Mouse (Mus musculus) limb, embryonic 13.5 days (tissue): ENCODE measurements at regions not wholly inside any gene's neighbourhood (a gene's known extent, or its start where the extent isn't known, plus 50 kb on each side); places are given as distances from the start of the nearest gene placed in this dataset.

Source experiments
- ATAC-seq: fragments of 200-750 bp; cut with Nextera tagmentation; 2 replicates; pipeline ENCODE4 v1.8.0; 2017; ENCODE audit warnings: low read depth, moderate number of reproducible peaks, moderate TSS enrichment; ENCODE audit not compliant: low FRiP score
- H3K27ac ChIP-seq: fragments of 300-500 bp; sonication (generic); 2 replicates; pipeline ENCODE4 v1.5.1; 2015; ENCODE audit warnings: inconsistent platforms, mild to moderate bottlenecking, moderate library complexity
- H3K27me3 ChIP-seq: fragments of 300-500 bp; sonication (generic); 2 replicates; pipeline ENCODE4 v1.6.1; 2015; ENCODE audit warnings: mild to moderate bottlenecking, inconsistent platforms
- H3K36me3 ChIP-seq: fragments of 300-500 bp; sonication (generic); 2 replicates; pipeline ENCODE4 v1.6.1; 2015; ENCODE audit warnings: inconsistent platforms, mild to moderate bottlenecking, moderate library complexity
- H3K4me1 ChIP-seq: fragments of 300-500 bp; sonication (generic); 2 replicates; pipeline ENCODE4 v1.6.1; 2015; ENCODE audit warnings: inconsistent platforms
- H3K4me2 ChIP-seq: fragments of 300-500 bp; sonication (generic); replicated peaks from 2 replicates; pipeline ENCODE4 v1.6.1; 2015; ENCODE audit warnings: inconsistent platforms, mild to moderate bottlenecking, moderate library complexity
- H3K4me3 ChIP-seq: fragments of 300-500 bp; sonication (generic); 2 replicates; pipeline ENCODE4 v1.5.1; 2015; ENCODE audit warnings: moderate library complexity, mild to moderate bottlenecking, inconsistent platforms
- H3K9ac ChIP-seq: fragments of 300-500 bp; sonication (generic); 2 replicates; pipeline ENCODE4 v1.6.1; 2015; ENCODE audit warnings: mild to moderate bottlenecking, inconsistent platforms
- H3K9me3 ChIP-seq: fragments of 300-500 bp; sonication (generic); 2 replicates; pipeline ENCODE4 v1.6.1; 2016; ENCODE audit warnings: inconsistent platforms
- WGBS: fragments of 180-500 bp; shearing (Covaris S2); methylation state at CpG from one replicate; pipeline ENCODE4 v1.1.7; 2015; 5-methylcytosine and 5-hydroxymethylcytosine counted together

GRCm38 (mm10) chr16:51916337-51916736 lies 114.7 kb upstream of the Cblb start:
- Histone ChIP-seq H3K9me3 (no peaks in the 10 kb centered on the region), H3K4me2 (peak overlapping the region; percentile 36; the same call in 1 of the 2 replicates), H3K27me3 (no peaks in the 10 kb centered on the region), H3K36me3 (no peaks in the 10 kb centered on the region), H3K9ac (no peak overlapping the region), H3K4me1 (peaks cover 13% of the 10 kb centered on the region), H3K27ac (no peak overlapping the region), H3K4me3 (no peak overlapping the region)
- no peak for ATAC-seq
- 67% methylated on average over 5 of the region's 5 CpGs for WGBS

GRCm38 (mm10) chr16:51916820-51917219 lies 114.2 kb upstream of the Cblb start:
- Histone ChIP-seq H3K4me2 (no peak overlapping the region), H3K4me1 (peaks cover 13% of the 10 kb centered on the region), H3K4me3 (no peak overlapping the region), H3K36me3 (no peaks in the 10 kb centered on the region), H3K27ac (no peak overlapping the region), H3K27me3 (no peaks in the 10 kb centered on the region), H3K9me3 (no peaks in the 10 kb centered on the region), H3K9ac (no peak overlapping the region)
- 65% methylated on average over 3 of the region's 3 CpGs for WGBS
- ATAC-seq = no peak

DNA sequence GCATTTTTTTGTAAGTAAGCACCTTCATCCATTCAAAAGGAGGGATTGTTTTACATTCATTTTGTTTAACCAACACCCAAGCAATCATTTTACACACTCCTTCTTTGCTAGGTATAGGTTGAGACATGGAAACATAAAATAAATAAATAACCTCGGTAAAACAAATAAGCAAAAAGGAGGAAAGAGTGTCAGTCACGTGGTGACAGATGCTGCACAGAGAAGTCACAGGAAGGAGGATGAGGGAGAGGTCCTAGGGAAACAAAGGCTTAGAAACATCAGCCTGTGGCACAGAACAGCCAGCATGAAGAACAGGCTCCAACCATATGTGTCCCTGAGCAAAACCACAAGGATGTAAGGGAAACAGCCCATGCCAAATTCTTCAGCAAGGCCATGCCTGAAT lies 113.5 kb upstream of the Cblb start:
- Histone ChIP-seq H3K27me3 (no peaks in the 10 kb centered on the region), H3K27ac (no peak overlapping the region), H3K4me3 (no peak overlapping the region), H3K36me3 (no peaks in the 10 kb centered on the region), H3K4me1 (peaks cover 13% of the 10 kb centered on the region), H3K9ac (no peak overlapping the region), H3K4me2 (no peak overlapping the region), H3K9me3 (no peaks in the 10 kb centered on the region)
- 46% methylated on average over 2 of the region's 2 CpGs for WGBS
- no peak for ATAC-seq

- H3K27ac ChIP-seq = no peak overlapping the region
- ATAC-seq = no peak
- H3K4me2 ChIP-seq = no peak overlapping the region
- H3K4me1 ChIP-seq = peaks cover 5% of the 10 kb centered on the region
- H3K36me3 ChIP-seq = no peaks in the 10 kb centered on the region
- no peaks in the 10 kb centered on the region for H3K9me3 ChIP-seq
- no peak overlapping the region for H3K9ac ChIP-seq
- H3K27me3 ChIP-seq = no peaks in the 10 kb centered on the region
- no peak overlapping the region for H3K4me3 ChIP-seq
- 63% methylated on average over 4 of the region's 4 CpGs for WGBS
Measured at GRCm38 (mm10) chr16:51921025-51921424, 110.0 kb upstream of the Cblb start.

- Histone ChIP-seq H3K36me3 (no peaks in the 10 kb centered on the region), H3K9ac (no peak overlapping the region), H3K9me3 (no peaks in the 10 kb centered on the region), H3K4me2 (no peak overlapping the region), H3K4me1 (no peaks in the 10 kb centered on the region), H3K27me3 (no peaks in the 10 kb centered on the region), H3K4me3 (no peak overlapping the region), H3K27ac (no peak overlapping the region)
- WGBS = 65% methylated on average over 3 of the region's 3 CpGs
- ATAC-seq = no peak
Measured at GRCm38 (mm10) chr16:51922589-51922988, 108.4 kb upstream of the Cblb start.

GRCm38 (mm10) chr16:51925639-51926038 lies 105.4 kb upstream of the Cblb start:
- Histone ChIP-seq H3K9ac (no peak overlapping the region), H3K4me1 (no peaks in the 10 kb centered on the region), H3K4me2 (no peak overlapping the region), H3K9me3 (no peaks in the 10 kb centered on the region), H3K36me3 (no peaks in the 10 kb centered on the region), H3K27ac (no peak overlapping the region), H3K4me3 (no peak overlapping the region), H3K27me3 (no peaks in the 10 kb centered on the region)
- 82% methylated on average over 3 of the region's 3 CpGs for WGBS
- no peak for ATAC-seq

DNA sequence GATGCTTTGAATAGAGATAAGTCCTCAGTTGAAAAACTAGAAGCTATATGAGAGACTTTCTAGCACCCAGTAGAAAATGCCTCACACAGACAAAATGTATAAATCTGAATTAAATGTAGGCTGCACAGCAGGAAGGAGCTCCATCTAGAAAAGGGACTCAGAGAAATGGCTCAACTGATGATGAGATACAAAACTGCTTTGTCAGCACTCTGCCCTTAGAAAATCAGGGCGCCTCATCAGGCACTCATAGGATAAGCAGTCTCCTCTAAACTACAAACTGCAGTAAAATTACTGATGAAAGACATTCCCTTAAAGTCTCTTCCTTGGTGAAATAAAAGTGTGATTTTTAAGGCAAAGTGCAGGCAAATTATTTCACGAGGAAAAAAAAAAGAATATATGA lies 97.9 kb upstream of the Cblb start:
- ATAC-seq = no peak
- Histone ChIP-seq H3K9me3 (no peaks in the 10 kb centered on the region), H3K27me3 (no peaks in the 10 kb centered on the region), H3K4me1 (0 out of 2 replicates have a peak, but pooled peaks cover 1% of the 10 kb centered on the region), H3K4me3 (no peak overlapping the region), H3K4me2 (no peak overlapping the region), H3K9ac (no peak overlapping the region), H3K36me3 (no peaks in the 10 kb centered on the region), H3K27ac (no peak overlapping the region)
- WGBS = 88% methylated on average over 2 of the region's 2 CpGs

- Histone ChIP-seq H3K9ac (no peak overlapping the region), H3K4me1 (0 out of 2 replicates have a peak, but pooled peaks cover 7% of the 10 kb centered on the region), H3K36me3 (no peaks in the 10 kb centered on the region), H3K9me3 (no peaks in the 10 kb centered on the region), H3K4me2 (no peak overlapping the region), H3K27ac (no peak overlapping the region), H3K27me3 (no peaks in the 10 kb centered on the region), H3K4me3 (no peak overlapping the region)
- 81% methylated on average over 3 of the region's 3 CpGs for WGBS
- no peak for ATAC-seq
Measured at GRCm38 (mm10) chr16:51933965-51934364, 97.1 kb upstream of the Cblb start.

- no peak overlapping the region for H3K9ac ChIP-seq
- no peaks in the 10 kb centered on the region for H3K36me3 ChIP-seq
- 78% methylated on average over 9 of the region's 9 CpGs for WGBS
- H3K27me3 ChIP-seq = no peaks in the 10 kb centered on the region
- H3K9me3 ChIP-seq = no peaks in the 10 kb centered on the region
- H3K4me1 ChIP-seq = 0 out of 2 replicates have a peak, but pooled peaks cover 7% of the 10 kb centered on the region
- no peak overlapping the region for H3K27ac ChIP-seq
- H3K4me2 ChIP-seq = no peak overlapping the region
- peak; percentile 59 for ATAC-seq
- no peak overlapping the region for H3K4me3 ChIP-seq
Measured at GRCm38 (mm10) chr16:51937298-51937697, 93.7 kb upstream of the Cblb start.

DNA sequence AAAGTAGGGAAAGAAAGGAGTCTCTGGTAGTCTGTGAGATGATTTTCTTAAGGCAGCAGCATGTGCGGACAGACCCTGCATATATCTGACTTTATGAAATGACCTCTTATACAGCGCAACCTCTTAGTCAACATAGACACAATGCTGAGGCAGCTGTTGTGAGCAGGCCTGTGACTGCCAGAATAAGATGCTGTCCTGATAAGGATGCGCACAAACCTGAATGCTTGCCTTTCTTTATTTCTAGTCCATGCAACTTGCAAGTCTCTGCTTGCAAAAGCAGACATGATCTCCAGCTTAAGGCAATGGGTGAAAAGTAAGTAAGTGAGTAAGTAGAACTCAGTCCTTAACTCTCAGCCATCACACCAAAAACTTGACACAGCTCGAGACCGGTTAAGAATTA lies 92.0 kb upstream of the Cblb start:
- ATAC-seq = no peak
- no peaks in the 10 kb centered on the region for H3K36me3 ChIP-seq
- H3K9ac ChIP-seq = no peak overlapping the region
- no peaks in the 10 kb centered on the region for H3K27me3 ChIP-seq
- no peak overlapping the region for H3K27ac ChIP-seq
- H3K4me3 ChIP-seq = no peak overlapping the region
- H3K4me1 ChIP-seq = 0 out of 2 replicates have a peak, but pooled peaks cover 7% of the 10 kb centered on the region
- WGBS = 79% methylated on average over 5 of the region's 5 CpGs
- H3K9me3 ChIP-seq = no peaks in the 10 kb centered on the region
- H3K4me2 ChIP-seq = no peak overlapping the region

DNA sequence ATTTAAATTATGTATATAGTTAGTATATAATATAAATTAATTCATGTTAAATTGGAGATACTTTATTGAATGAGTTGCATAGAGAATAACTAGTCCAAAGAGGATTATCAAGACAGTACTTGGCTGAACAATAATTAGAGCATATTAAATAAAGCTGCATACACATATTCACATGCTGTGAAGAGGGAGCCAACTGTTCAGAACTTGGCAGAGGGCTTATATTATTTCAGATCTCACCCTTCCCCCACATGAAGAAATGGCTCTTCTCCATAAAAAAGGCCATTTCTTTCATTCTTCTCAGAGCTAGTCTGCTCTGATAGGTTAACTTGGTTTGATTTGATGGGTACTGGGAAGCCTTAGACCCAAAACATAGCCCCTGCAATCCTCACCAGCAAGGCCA lies 90.5 kb upstream of the Cblb start:
- Histone ChIP-seq H3K9ac (no peak overlapping the region), H3K36me3 (no peaks in the 10 kb centered on the region), H3K4me3 (no peak overlapping the region), H3K27ac (no peak overlapping the region), H3K4me2 (no peak overlapping the region), H3K27me3 (no peaks in the 10 kb centered on the region), H3K4me1 (0 out of 2 replicates have a peak, but pooled peaks cover 7% of the 10 kb centered on the region), H3K9me3 (peaks cover 3% of the 10 kb centered on the region; the same call in 1 of the 2 replicates)
- no peak for ATAC-seq

DNA sequence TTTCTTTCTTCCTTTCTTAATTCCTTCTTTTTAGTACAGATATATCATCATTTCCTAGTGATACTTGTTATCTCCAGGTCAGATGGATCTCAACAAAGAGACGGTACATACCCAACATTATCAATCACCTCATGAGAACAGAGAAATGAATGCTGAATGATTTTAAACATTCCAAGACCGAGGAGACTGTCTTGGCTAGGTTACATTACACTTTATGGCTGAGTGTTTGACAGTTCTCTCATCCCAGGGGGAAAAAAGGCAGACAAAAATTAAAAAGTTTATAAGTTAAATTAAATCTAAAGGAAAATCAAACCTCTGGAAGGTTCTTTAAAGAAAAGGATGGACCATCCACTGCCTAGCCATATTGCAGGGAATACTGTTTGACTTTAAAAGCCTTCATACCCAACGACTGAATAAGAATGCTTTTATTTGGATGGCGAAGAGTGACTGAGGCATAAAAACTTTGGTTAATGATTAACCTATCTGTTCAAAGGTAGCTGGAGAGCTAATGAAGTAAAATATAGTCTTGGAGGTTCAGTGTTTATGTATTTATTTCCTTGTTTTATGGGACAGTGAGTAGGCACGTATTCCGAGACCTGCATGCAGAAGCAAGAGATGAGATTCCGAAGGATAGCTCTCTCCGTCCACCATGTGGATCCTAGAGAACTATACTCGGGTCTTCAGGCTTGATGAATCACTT lies 88.4 kb upstream of the Cblb start:
- no peak overlapping the region for H3K4me2 ChIP-seq
- no peaks in the 10 kb centered on the region for H3K27me3 ChIP-seq
- 0 out of 2 replicates have a peak, but pooled peaks cover 7% of the 10 kb centered on the region for H3K4me1 ChIP-seq
- 91% methylated on average over 9 of the region's 9 CpGs for WGBS
- H3K36me3 ChIP-seq = no peaks in the 10 kb centered on the region
- no peak for ATAC-seq
- H3K9me3 ChIP-seq = peaks cover 4% of the 10 kb centered on the region; the same call in 1 of the 2 replicates
- H3K9ac ChIP-seq = no peak overlapping the region
- H3K4me3 ChIP-seq = no peak overlapping the region
- no peak overlapping the region for H3K27ac ChIP-seq
